Mouse (Mus musculus): ENCODE results near the gene Arl5c. TPM values are rescaled to one million over a fixed set of nuclear protein-coding genes. Genes with fewer than 3 reads are reported as not detected.

The Arl5c gene
- 7.3 and 7.4 TPM in 2 replicates for polyA plus RNA-seq (2015; fragmentation: Nextera tagmentation; extraction: Ambion mirVana)

DNA sequence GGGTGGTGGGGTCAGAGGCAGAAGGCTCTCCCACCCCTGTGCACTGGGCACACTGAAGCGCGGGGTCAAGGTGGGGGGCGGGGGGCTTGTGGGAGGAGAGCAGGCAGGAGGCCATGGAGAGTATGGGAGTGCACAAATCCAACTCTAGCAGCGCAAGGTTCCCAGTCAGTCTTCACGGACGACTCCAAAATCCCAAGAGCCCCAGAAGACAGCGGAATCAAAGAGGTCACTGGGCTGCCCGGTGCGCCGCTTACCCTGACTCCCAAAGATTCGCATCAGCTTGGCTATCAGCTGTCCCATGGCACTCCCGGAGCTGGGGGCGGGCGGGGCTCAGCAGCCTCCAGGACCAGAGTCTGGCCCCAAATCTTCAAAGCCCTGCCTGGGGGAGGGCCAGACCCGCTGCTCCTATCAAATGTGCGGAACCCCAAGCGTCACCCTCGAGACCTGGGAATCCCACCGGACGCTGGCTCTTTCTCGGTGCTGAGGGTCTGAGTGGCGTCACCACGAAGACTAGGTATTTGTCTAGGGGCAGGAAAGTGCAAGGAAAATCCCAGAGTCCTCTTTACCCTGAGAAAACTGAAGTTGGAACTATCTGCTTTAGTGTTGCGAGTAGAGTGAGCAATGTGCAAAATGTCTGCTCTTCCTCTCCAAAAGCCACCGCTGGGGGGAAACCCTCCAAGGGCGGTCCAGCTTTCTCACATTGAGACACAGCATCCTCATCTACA is at the start of gene Arl5c:
Gene Arl5c, minus strand, starts transcription at position 618 of the 725 bp plus-strand sequence.
- Histone ChIP-seq H3K4me1 (ENCODE audit: insufficient read depth, low read length) (peaks cover 20% of the 10 kb centered on the region), H3K9me3 (ENCODE audit: low read length) (no peaks in the 10 kb centered on the region), H3K27me3 (ENCODE audit: insufficient read depth, low read length) (0 out of 2 replicates have a peak, but pooled peaks cover 3% of the 10 kb centered on the region), H3K4me2 (replicated peaks; ENCODE audit: low read depth, low read length) (peak within 1 kb of the TSS; percentile 92), H3K9ac (replicated peaks; ENCODE audit: low read length) (peak within 1 kb of the TSS; percentile 63), H3K27ac (ENCODE audit: low read length) (0 out of 2 replicates have a peak within 1 kb of the TSS, but pooled peaks have one; percentile 1), H3K4me3 (ENCODE audit: low read length) (peak within 1 kb of the TSS; percentile 58), H3K36me3 (ENCODE audit: insufficient read depth, low read length) (no peaks in the 10 kb centered on the region)
- under 1% methylated on average over 26 of the region's 26 CpGs for WGBS
- peak; percentile 62 for ATAC-seq (ENCODE audit: low FRiP score, low TSS enrichment)

- Histone ChIP-seq H3K4me1 (ENCODE audit: insufficient read depth, low read length) (peaks cover 17% of the 10 kb centered on the region; the same call in 1 of the 2 replicates), H3K9ac (replicated peaks; ENCODE audit: low read length) (no peak overlapping the region), H3K9me3 (ENCODE audit: low read length) (no peaks in the 10 kb centered on the region), H3K4me3 (ENCODE audit: low read length) (no peak overlapping the region), H3K27me3 (ENCODE audit: insufficient read depth, low read length) (no peaks in the 10 kb centered on the region), H3K36me3 (ENCODE audit: insufficient read depth, low read length) (no peaks in the 10 kb centered on the region), H3K27ac (ENCODE audit: low read length) (no peak overlapping the region), H3K4me2 (replicated peaks; ENCODE audit: low read depth, low read length) (no peak overlapping the region)
- WGBS = 72% methylated on average over 4 of the region's 4 CpGs
- no peak for ATAC-seq (ENCODE audit: low FRiP score, low TSS enrichment)
Measured at GRCm38 (mm10) chr11:98045596-98045995, 49.6 kb upstream of the Arl5c start.

DNA sequence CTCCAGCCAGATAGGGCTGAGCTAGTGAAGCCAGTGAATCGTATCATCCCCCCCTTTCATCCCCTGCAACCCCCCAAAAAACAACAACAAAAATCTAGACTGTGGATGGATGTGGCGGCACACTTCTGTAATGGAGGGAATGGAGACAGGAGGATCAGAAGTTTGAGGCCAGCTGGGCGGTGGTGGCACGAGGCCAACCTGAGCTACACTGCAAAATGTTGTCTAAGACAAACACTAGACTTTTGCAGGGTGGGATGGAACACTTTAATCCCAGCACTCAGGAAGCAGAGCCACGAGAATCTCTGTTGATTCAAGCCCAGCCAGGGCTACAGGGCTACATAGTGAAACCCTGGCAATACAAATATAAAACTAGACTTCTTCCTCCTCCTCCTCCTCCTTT is 48.1 kb upstream of the Arl5c start:
- no peak overlapping the region for H3K27ac ChIP-seq (ENCODE audit: low read length)
- H3K4me3 ChIP-seq (ENCODE audit: low read length) = no peak overlapping the region
- no peak overlapping the region for H3K4me2 ChIP-seq (replicated peaks; ENCODE audit: low read depth, low read length)
- H3K27me3 ChIP-seq (ENCODE audit: insufficient read depth, low read length) = no peaks in the 10 kb centered on the region
- H3K36me3 ChIP-seq (ENCODE audit: insufficient read depth, low read length) = no peaks in the 10 kb centered on the region
- H3K9ac ChIP-seq (replicated peaks; ENCODE audit: low read length) = no peak overlapping the region
- WGBS = 56% methylated on average over 5 of the region's 5 CpGs
- H3K4me1 ChIP-seq (ENCODE audit: insufficient read depth, low read length) = peaks cover 10% of the 10 kb centered on the region; the same call in 1 of the 2 replicates
- no peak for ATAC-seq (ENCODE audit: low FRiP score, low TSS enrichment)
- no peaks in the 10 kb centered on the region for H3K9me3 ChIP-seq (ENCODE audit: low read length)

- H3K27me3 ChIP-seq (ENCODE audit: insufficient read depth, low read length) = no peaks in the 10 kb centered on the region
- no peaks in the 10 kb centered on the region for H3K9me3 ChIP-seq (ENCODE audit: low read length)
- no peaks in the 10 kb centered on the region for H3K36me3 ChIP-seq (ENCODE audit: insufficient read depth, low read length)
- 62% methylated on average over 6 of the region's 6 CpGs for WGBS
- H3K4me3 ChIP-seq (ENCODE audit: low read length) = no peak overlapping the region
- no peak overlapping the region for H3K9ac ChIP-seq (replicated peaks; ENCODE audit: low read length)
- H3K4me2 ChIP-seq (replicated peaks; ENCODE audit: low read depth, low read length) = no peak overlapping the region
- no peak overlapping the region for H3K27ac ChIP-seq (ENCODE audit: low read length)
- peaks cover 10% of the 10 kb centered on the region; the same call in 1 of the 2 replicates for H3K4me1 ChIP-seq (ENCODE audit: insufficient read depth, low read length)
- ATAC-seq (ENCODE audit: low FRiP score, low TSS enrichment) = no peak
Measured at GRCm38 (mm10) chr11:98042741-98043140, 46.8 kb upstream of the Arl5c start.

- Histone ChIP-seq H3K4me2 (replicated peaks; ENCODE audit: low read depth, low read length) (no peak overlapping the region), H3K4me1 (ENCODE audit: insufficient read depth, low read length) (peaks cover 15% of the 10 kb centered on the region), H3K27me3 (ENCODE audit: insufficient read depth, low read length) (peaks cover 3% of the 10 kb centered on the region), H3K9ac (replicated peaks; ENCODE audit: low read length) (no peak overlapping the region), H3K36me3 (ENCODE audit: insufficient read depth, low read length) (no peaks in the 10 kb centered on the region), H3K9me3 (ENCODE audit: low read length) (no peaks in the 10 kb centered on the region), H3K27ac (ENCODE audit: low read length) (no peak overlapping the region), H3K4me3 (ENCODE audit: low read length) (no peak overlapping the region)
- no peak for ATAC-seq (ENCODE audit: low FRiP score, low TSS enrichment)
- 58% methylated on average over 8 of the region's 8 CpGs for WGBS
Measured at GRCm38 (mm10) chr11:98040975-98041374, 45.0 kb upstream of the Arl5c start.

- H3K4me3 ChIP-seq (ENCODE audit: low read length) = no peak overlapping the region
- WGBS = 62% methylated on average over 14 of the region's 14 CpGs
- no peak overlapping the region for H3K9ac ChIP-seq (replicated peaks; ENCODE audit: low read length)
- no peak overlapping the region for H3K4me2 ChIP-seq (replicated peaks; ENCODE audit: low read depth, low read length)
- no peak for ATAC-seq (ENCODE audit: low FRiP score, low TSS enrichment)
- H3K4me1 ChIP-seq (ENCODE audit: insufficient read depth, low read length) = peaks cover 21% of the 10 kb centered on the region
- no peaks in the 10 kb centered on the region for H3K9me3 ChIP-seq (ENCODE audit: low read length)
- no peak overlapping the region for H3K27ac ChIP-seq (ENCODE audit: low read length)
- peaks cover 6% of the 10 kb centered on the region for H3K27me3 ChIP-seq (ENCODE audit: insufficient read depth, low read length)
- H3K36me3 ChIP-seq (ENCODE audit: insufficient read depth, low read length) = no peaks in the 10 kb centered on the region
Measured at GRCm38 (mm10) chr11:98037871-98038270, 41.9 kb upstream of the Arl5c start.

DNA sequence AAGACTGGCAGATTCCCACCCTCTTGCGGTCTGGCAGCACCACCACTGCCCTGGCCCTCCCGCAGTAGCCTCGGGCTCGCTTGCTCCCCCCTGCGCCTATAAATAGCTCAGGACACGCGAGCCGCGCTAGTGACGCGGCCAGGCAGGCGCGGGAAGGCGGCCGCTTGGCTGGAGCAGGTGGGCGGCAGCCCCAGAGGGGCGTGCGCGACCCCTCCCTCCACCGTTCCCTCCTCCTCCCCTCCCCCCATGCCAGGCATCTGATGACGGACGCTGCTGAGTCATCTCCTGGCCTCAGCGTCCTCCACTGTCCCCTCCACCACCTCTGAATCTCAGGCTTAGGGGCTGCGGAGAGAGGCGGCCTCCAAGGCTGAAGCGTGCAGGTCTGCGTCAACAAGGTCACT is 40.0 kb upstream of the Arl5c start:
- ATAC-seq (ENCODE audit: low FRiP score, low TSS enrichment) = peak; percentile 62
- H3K9ac ChIP-seq (replicated peaks; ENCODE audit: low read length) = peak overlapping the region; percentile 55
- no peak overlapping the region for H3K27ac ChIP-seq (ENCODE audit: low read length)
- H3K4me3 ChIP-seq (ENCODE audit: low read length) = peak overlapping the region; percentile 40
- 2% methylated on average over 18 of the region's 27 CpGs for WGBS
- no peaks in the 10 kb centered on the region for H3K9me3 ChIP-seq (ENCODE audit: low read length)
- peaks cover 16% of the 10 kb centered on the region for H3K4me1 ChIP-seq (ENCODE audit: insufficient read depth, low read length)
- H3K27me3 ChIP-seq (ENCODE audit: insufficient read depth, low read length) = peaks cover 6% of the 10 kb centered on the region
- H3K36me3 ChIP-seq (ENCODE audit: insufficient read depth, low read length) = peaks cover 4% of the 10 kb centered on the region
- H3K4me2 ChIP-seq (replicated peaks; ENCODE audit: low read depth, low read length) = peak overlapping the region; percentile 67

DNA sequence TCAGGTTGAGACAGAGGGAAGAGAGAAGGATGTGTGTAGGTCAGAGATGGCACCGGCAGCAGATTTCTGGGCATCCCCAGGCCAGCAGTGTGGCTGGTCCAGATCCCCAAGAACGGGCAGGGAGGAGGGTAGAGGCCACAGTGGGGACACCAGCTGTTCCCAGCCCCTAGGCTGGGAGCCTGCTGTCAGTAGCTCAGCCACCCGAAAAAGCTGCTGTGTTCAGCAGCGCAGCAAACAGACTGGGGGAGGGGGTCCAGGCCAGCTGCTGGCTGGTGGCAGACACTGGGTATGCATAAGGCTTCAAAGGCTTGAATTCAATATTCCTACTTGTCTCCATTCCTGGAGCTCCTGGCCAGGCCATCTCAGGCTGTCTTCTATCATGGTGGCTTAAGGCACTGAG is 38.9 kb upstream of the Arl5c start:
- Histone ChIP-seq H3K4me2 (replicated peaks; ENCODE audit: low read depth, low read length) (no peak overlapping the region), H3K4me1 (ENCODE audit: insufficient read depth, low read length) (peaks cover 14% of the 10 kb centered on the region), H3K4me3 (ENCODE audit: low read length) (no peak overlapping the region), H3K9ac (replicated peaks; ENCODE audit: low read length) (no peak overlapping the region), H3K27ac (ENCODE audit: low read length) (no peak overlapping the region), H3K27me3 (ENCODE audit: insufficient read depth, low read length) (peaks cover 6% of the 10 kb centered on the region), H3K36me3 (ENCODE audit: insufficient read depth, low read length) (peaks cover 15% of the 10 kb centered on the region), H3K9me3 (ENCODE audit: low read length) (no peaks in the 10 kb centered on the region)
- peak; percentile 28; the same call in 1 of the 2 replicates for ATAC-seq (ENCODE audit: low FRiP score, low TSS enrichment)
- 27% methylated on average over 4 of the region's 4 CpGs for WGBS

DNA sequence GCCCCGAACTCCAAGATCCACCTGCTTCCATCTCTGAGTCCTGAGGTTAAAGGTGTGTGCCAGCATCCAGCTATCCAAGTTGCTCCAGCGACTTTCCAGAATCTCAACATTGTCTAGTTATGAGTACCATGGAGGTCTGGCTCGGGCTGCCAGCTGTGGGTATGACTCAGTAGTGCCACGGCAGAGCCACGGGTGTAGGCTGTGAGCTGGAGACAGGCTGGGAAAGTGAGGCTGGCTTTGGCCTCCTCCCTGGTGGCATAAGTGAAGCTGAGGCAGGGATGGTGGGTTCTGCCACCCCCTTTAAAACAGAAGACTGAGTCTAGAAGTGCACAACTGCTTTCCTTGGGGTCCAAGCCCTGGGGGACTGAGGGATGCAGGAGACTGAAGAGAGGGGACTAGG is 38.1 kb upstream of the Arl5c start:
- ATAC-seq (ENCODE audit: low FRiP score, low TSS enrichment) = no peak
- Histone ChIP-seq H3K9ac (replicated peaks; ENCODE audit: low read length) (no peak overlapping the region), H3K9me3 (ENCODE audit: low read length) (no peaks in the 10 kb centered on the region), H3K4me1 (ENCODE audit: insufficient read depth, low read length) (peaks cover 14% of the 10 kb centered on the region), H3K27ac (ENCODE audit: low read length) (no peak overlapping the region), H3K4me2 (replicated peaks; ENCODE audit: low read depth, low read length) (no peak overlapping the region), H3K36me3 (ENCODE audit: insufficient read depth, low read length) (peaks cover 23% of the 10 kb centered on the region), H3K4me3 (ENCODE audit: low read length) (no peak overlapping the region), H3K27me3 (ENCODE audit: insufficient read depth, low read length) (peaks cover 6% of the 10 kb centered on the region)
- 83% methylated on average over 5 of the region's 5 CpGs for WGBS

DNA sequence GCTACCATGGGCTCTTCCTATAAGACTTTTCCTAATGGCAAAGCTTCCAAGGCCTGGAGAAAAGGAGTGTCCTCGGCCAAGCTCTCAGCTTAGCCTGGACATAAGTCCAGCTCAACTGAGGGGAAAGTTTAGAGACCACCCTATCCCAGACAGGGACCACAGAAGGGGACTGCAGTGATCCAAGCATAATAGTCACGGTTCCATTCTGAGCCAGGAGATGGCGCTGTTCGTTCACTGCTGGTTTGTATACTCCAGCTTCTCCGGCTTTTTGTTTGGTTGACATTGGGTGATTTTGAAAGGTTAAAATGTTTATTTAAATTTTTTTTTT is 35.4 kb upstream of the Arl5c start:
- Histone ChIP-seq H3K9me3 (ENCODE audit: low read length) (no peaks in the 10 kb centered on the region), H3K27ac (ENCODE audit: low read length) (no peak overlapping the region), H3K36me3 (ENCODE audit: insufficient read depth, low read length) (peaks cover 33% of the 10 kb centered on the region), H3K4me3 (ENCODE audit: low read length) (no peak overlapping the region), H3K9ac (replicated peaks; ENCODE audit: low read length) (no peak overlapping the region), H3K27me3 (ENCODE audit: insufficient read depth, low read length) (peaks cover 4% of the 10 kb centered on the region; the same call in 1 of the 2 replicates), H3K4me1 (ENCODE audit: insufficient read depth, low read length) (peaks cover 28% of the 10 kb centered on the region), H3K4me2 (replicated peaks; ENCODE audit: low read depth, low read length) (no peak overlapping the region)
- WGBS = 4% methylated on average over 5 of the region's 5 CpGs
- no peak for ATAC-seq (ENCODE audit: low FRiP score, low TSS enrichment)
